Mouse (Mus musculus): ENCODE measurements at regions not wholly inside any gene's neighbourhood (a gene's known extent, or its start where the extent isn't known, plus 50 kb on each side); places are given as distances from the start of the nearest gene placed in this dataset.

DNA sequence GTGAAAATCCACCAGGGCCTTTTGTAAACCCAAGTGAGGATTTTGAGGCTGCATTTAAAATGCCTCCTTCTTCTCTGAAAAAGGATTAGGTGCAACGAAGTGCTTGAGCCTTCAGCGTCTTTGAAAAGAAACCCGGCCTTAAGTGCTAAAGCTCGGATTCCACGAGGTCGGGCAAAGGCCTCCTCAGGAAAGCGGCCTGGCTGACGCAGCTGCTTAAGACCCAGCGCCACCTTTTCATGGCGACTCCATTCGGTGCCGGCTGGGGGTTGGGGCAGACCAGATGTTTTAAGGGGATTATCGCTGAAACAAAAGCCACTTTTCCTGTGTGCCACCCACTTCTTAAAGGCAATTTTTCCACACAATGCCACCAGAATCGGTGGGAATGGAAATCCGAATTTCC lies 61.6 kb upstream of the 4932438H23Rik start:
- no peak for ATAC-seq (ENCODE audit: insufficient number of reproducible peaks, low FRiP score, low TSS enrichment)

DNA sequence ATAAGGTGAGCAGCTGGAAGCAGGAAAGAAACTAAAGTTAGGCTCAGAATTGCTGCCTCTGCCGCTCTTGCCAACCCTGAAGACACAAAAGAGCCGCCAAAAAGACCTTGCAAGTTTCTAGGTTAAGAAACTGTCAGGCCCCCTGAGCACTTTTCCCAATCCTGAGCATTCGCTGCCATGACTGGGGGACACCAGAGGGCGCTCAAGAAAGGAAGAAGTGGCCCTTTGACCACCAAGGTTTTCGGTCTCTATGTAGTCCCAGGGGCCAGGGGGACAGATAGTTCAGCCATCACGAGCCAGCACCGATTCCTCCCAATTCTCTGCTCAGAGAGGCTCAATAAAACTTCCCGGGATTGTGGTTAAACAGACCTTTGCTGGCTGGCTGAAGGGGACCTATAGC lies 64.6 kb upstream of the Olig2 start:
- ATAC-seq (ENCODE audit: insufficient number of reproducible peaks, low FRiP score, low TSS enrichment): no peak

GRCm38 (mm10) chr16:91161616-91162015 lies 63.6 kb upstream of the Olig2 start:
- ATAC-seq (ENCODE audit: insufficient number of reproducible peaks, low FRiP score, low TSS enrichment): no peak

DNA sequence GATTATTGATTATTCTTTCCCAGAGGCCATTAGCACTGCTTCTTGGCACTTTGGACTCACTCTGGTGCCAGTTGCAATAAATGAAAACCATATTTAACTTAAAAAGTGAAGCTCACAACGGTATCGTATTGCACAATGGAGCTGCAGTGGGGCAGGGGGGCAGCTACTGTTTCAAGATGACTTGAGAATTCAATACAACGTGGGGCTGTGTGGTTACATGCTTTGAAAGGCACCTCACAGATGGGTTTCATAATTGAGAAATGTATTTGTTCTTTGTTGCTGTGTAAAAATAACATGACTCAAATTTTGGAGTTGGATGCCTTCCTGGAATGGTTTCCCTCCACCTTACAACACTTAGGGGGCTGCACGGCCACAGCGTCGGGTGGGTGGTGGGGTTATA lies 62.9 kb upstream of the Olig2 start:
- no peak for ATAC-seq (ENCODE audit: insufficient number of reproducible peaks, low FRiP score, low TSS enrichment)

GRCm38 (mm10) chr16:91165906-91166305 lies 59.4 kb upstream of the Olig2 start:
- no peak for ATAC-seq (ENCODE audit: insufficient number of reproducible peaks, low FRiP score, low TSS enrichment)

DNA sequence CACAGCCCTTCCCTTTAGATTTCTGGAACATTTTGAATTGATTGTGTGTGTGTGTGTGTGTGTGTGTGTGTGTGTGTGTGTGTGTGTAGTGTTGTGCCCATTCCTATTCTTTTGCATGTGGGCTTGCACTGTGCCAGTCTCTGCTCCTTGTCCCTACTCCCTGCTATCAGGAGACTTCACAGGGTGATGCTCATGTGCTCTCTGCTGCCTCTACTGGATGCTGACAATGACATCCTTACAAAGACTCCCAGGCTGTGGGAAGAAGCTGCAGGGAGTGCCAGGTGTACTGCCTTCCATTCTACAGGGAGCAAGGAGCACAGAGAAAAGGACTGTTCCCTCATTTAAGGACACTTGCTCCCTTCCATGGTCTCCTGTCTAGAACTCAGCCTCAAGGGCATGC lies 58.4 kb upstream of the Olig2 start:
- ATAC-seq (ENCODE audit: insufficient number of reproducible peaks, low FRiP score, low TSS enrichment): peak; percentile 75

GRCm38 (mm10) chr16:91168398-91168797 lies 56.9 kb upstream of the Olig2 start:
- no peak for ATAC-seq (ENCODE audit: insufficient number of reproducible peaks, low FRiP score, low TSS enrichment)

- no peak for ATAC-seq (ENCODE audit: insufficient number of reproducible peaks, low FRiP score, low TSS enrichment)
Observed at GRCm38 (mm10) chr16:91169829-91170228, 55.4 kb upstream of the Olig2 start.

DNA sequence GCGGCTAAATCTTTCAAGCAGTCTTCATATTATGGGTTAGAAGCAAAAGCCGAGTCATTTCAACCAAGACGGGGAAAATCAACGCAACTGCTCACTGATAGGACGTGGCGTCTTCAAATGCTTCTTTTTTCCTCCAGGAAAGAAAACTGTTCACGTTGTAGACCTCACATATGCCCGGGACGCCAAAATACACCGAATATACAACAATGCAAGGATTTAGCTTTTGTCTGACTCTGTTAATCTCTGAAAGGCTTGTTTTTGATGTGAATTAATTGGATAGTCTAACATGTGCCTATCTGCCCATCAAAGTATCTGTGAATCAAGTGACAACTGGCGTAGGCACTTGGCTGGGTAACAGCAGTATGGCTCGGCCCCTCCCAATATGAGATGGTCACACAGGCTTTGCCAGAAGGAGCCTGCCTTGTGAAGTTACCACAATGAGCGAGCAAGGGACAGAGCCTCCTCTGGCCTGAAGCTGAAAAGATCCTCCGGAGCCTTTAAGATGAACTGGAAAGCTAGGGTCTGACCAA lies 53.3 kb upstream of the Olig2 start:
- ATAC-seq (ENCODE audit: insufficient number of reproducible peaks, low FRiP score, low TSS enrichment): no peak

- no peak for ATAC-seq (ENCODE audit: insufficient number of reproducible peaks, low FRiP score, low TSS enrichment)
Observed at GRCm38 (mm10) chr16:91172510-91172909, 52.7 kb upstream of the Olig2 start.

- no peak for ATAC-seq (ENCODE audit: insufficient number of reproducible peaks, low FRiP score, low TSS enrichment)
Observed at GRCm38 (mm10) chr16:91173241-91173640, 52.0 kb upstream of the Olig2 start.

GRCm38 (mm10) chr16:91173870-91174278 lies 51.4 kb upstream of the Olig2 start:
- ATAC-seq (ENCODE audit: insufficient number of reproducible peaks, low FRiP score, low TSS enrichment): no peak

DNA sequence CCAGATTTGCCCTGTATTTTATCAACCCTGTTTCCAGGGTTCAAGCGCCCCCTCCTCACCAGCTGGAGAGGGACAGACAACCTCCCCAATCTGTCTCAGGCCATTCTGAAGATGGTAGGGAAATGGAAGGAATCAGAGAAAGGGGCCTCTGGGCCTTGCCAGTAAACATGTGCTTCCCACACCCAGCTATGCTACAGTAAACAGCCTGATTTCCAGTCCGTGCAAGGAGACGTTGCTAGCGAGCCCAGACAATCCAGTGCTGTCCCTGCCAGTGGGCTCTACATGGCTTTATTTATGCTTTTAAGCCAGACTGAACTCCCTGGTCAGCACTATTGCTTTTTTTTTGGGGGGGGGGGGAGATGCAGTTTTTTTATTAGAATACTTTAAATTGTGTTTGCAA lies 50.9 kb upstream of the Olig2 start:
- no peak for ATAC-seq (ENCODE audit: insufficient number of reproducible peaks, low FRiP score, low TSS enrichment)
